Mouse (Mus musculus): ENCODE measurements at regions not wholly inside any gene's neighbourhood (a gene's known extent, or its start where the extent isn't known, plus 50 kb on each side); places are given as distances from the start of the nearest gene placed in this dataset.

- WGBS, result 46% methylated on average over 5 of the region's 5 CpGs
- Histone ChIP-seq H3K4me1 (ENCODE audit: control insufficient read depth, insufficient read depth, low read length) (no peaks in the 10 kb centered on the region), H3K36me3 (ENCODE audit: control insufficient read depth, insufficient read depth, low read length) (no peaks in the 10 kb centered on the region), H3K27me3 (replicated peaks; ENCODE audit: control insufficient read depth, insufficient read depth, low read length) (no peaks in the 10 kb centered on the region), H3K27ac (ENCODE audit: insufficient read depth, low read depth, low read length) (no peak overlapping the region), H3K4me3 (ENCODE audit: insufficient read depth, low read depth, low read length) (no peak overlapping the region)
- TF ChIP-seq CTCF (conservative IDR thresholded peaks at IDR 0.05; ENCODE audit: insufficient read depth, insufficient read length, low read depth, low read length) (no peak), POLR2A (IDR thresholded peaks at IDR 0.05; ENCODE audit: low read depth, low read length) (no peak)
- no peak for DNase-seq
Observed at GRCm38 (mm10) chr13:39774554-39774953, 586.7 kb downstream of the Ofcc1 start.

- WGBS, result 59% methylated on average over 8 of the region's 8 CpGs
Observed at GRCm38 (mm10) chr13:39774111-39774510, 587.1 kb downstream of the Ofcc1 start.

GRCm38 (mm10) chr13:39769228-39769627 lies 592.0 kb downstream of the Ofcc1 start:
- no peaks in the 10 kb centered on the region for H3K27me3 ChIP-seq (replicated peaks; ENCODE audit: control insufficient read depth, insufficient read depth, low read length)
- no peaks in the 10 kb centered on the region for H3K36me3 ChIP-seq (ENCODE audit: control insufficient read depth, insufficient read depth, low read length)
- H3K4me3 ChIP-seq (ENCODE audit: insufficient read depth, low read depth, low read length), result no peak overlapping the region
- no peak for TF ChIP-seq CTCF (conservative IDR thresholded peaks at IDR 0.05; ENCODE audit: insufficient read depth, insufficient read length, low read depth, low read length)
- TF ChIP-seq POLR2A (IDR thresholded peaks at IDR 0.05; ENCODE audit: low read depth, low read length), result no peak
- H3K27ac ChIP-seq (ENCODE audit: insufficient read depth, low read depth, low read length), result no peak overlapping the region
- no peak for DNase-seq
- 50% methylated on average over 4 of the region's 4 CpGs for WGBS
- no peaks in the 10 kb centered on the region for H3K4me1 ChIP-seq (ENCODE audit: control insufficient read depth, insufficient read depth, low read length)

More at GRCm38 (mm10) chr13:39774111-39774510, 587.1 kb downstream of the Ofcc1 start:
- no peak overlapping the region for H3K4me3 ChIP-seq (ENCODE audit: insufficient read depth, low read depth, low read length)
- no peak overlapping the region for H3K27ac ChIP-seq (ENCODE audit: insufficient read depth, low read depth, low read length)
- no peak for TF ChIP-seq CTCF (conservative IDR thresholded peaks at IDR 0.05; ENCODE audit: insufficient read depth, insufficient read length, low read depth, low read length)
- TF ChIP-seq POLR2A (IDR thresholded peaks at IDR 0.05; ENCODE audit: low read depth, low read length), result no peak
- H3K27me3 ChIP-seq (replicated peaks; ENCODE audit: control insufficient read depth, insufficient read depth, low read length), result no peaks in the 10 kb centered on the region
- DNase-seq, result no peak
- no peaks in the 10 kb centered on the region for H3K4me1 ChIP-seq (ENCODE audit: control insufficient read depth, insufficient read depth, low read length)
- H3K36me3 ChIP-seq (ENCODE audit: control insufficient read depth, insufficient read depth, low read length), result no peaks in the 10 kb centered on the region

- no peak for DNase-seq
- TF ChIP-seq CTCF (conservative IDR thresholded peaks at IDR 0.05; ENCODE audit: insufficient read depth, insufficient read length, low read depth, low read length) (no peak), POLR2A (IDR thresholded peaks at IDR 0.05; ENCODE audit: low read depth, low read length) (no peak)
- Histone ChIP-seq H3K4me3 (ENCODE audit: insufficient read depth, low read depth, low read length) (no peak overlapping the region), H3K27ac (ENCODE audit: insufficient read depth, low read depth, low read length) (no peak overlapping the region), H3K36me3 (ENCODE audit: control insufficient read depth, insufficient read depth, low read length) (no peaks in the 10 kb centered on the region), H3K27me3 (replicated peaks; ENCODE audit: control insufficient read depth, insufficient read depth, low read length) (no peaks in the 10 kb centered on the region), H3K4me1 (ENCODE audit: control insufficient read depth, insufficient read depth, low read length) (no peaks in the 10 kb centered on the region)
- 92% methylated on average over 1 of the region's 1 CpGs for WGBS
Observed at GRCm38 (mm10) chr13:39766897-39767296, 594.4 kb downstream of the Ofcc1 start.

Data from kidney, adult 2 months (tissue).